Mouse (Mus musculus) monocyte, adult 2 months (primary cell): ENCODE results near the gene Chst13.

Source experiments
- DNase-seq, 2 experiments: peaks; one replicate each; pipeline ENCODE4 v3.0.0; 2022; ENCODE audit warnings: low spot score in 2 of 2, low read depth in 1 of 2

Gene Chst13

GRCm38 (mm10) chr6:90324991-90325390, at the start of gene Chst13:
Gene Chst13 (minus strand): TSS chr6:90325185.
- no peak for DNase-seq

DNA sequence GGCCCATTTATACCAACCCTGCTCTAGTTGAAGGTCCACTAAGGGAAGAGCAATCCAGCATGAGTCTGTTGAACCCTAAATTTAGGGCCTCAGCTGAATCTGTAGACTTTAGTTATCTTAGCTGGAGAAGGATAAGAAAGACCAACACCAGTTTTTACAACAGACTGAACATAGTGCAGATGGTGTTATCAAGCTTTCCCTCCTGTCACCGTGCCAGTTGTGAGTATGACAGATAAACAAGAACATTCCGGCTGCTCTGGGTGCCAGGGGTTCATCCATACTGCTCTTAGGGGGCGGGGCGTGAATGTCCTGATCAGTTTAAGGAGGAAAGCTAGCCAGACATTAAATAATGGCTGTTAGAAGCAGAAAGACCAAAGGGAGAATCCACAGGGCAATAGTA, 49.7 kb upstream of the Chst13 start:
- no peak for DNase-seq

- no peak for DNase-seq
Measured at GRCm38 (mm10) chr6:90369725-90370553, 45.0 kb upstream of the Chst13 start.

DNA sequence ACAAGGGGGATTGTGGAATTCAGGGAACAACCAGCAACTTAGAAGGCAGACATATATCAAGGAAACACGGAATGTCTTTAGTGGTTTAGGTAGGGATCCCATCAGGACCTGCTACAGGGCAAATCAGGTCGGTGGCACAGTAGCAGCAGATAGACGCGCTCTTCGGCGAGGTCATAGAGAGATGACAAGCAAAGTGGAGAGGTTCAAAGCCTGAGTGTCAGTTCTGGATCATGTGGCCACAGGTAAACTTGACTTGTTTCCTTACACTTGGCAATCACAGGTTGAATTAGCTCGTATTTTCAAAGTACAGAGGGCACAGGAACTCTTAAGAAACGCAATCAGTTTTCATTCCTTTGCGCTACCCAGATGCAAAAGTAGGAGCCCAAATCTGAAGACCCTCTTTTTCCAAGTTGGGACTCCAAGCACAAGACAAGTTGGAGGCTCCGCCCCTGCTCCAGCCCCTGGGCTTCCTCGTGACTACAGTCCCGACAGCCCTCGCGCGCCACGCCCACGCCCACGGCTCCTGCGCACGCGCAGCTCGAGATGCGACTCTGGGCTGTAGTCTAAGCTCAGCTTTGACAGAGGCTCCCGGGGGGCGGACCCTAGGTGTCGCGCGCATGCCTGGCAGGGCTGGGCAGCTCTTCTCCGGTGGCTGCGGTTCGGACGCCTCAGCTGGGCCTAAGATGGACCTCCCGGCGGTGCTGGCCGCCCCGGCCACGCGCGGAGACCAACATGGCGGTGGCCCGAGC, 44.2 kb upstream of the Chst13 start, which contains the start of gene Zxdc:
TSS of gene Zxdc (plus strand) at position 517 of the 749 bp plus-strand sequence.
- peak; percentile 88 to 90 for DNase-seq

DNA sequence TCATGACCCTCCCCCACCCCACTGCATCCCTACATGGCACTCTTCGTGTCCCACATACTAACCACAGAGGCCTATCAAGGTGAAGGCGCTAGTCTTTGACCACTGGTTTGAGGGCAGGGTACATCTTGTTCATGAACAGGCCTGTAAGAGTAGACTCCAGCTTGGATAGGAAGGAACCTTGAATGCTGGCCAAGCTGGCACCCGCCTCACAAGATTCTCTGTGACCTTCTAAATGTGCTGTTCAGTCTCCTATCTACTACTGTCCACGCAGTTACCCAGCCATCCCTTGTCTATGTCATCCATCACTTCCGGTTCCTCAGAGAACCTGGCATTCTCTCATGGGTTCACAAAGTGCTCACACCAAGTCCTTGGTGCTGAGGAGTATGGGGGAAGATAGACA, 38.3 kb upstream of the Chst13 start:
- DNase-seq: no peak

DNA sequence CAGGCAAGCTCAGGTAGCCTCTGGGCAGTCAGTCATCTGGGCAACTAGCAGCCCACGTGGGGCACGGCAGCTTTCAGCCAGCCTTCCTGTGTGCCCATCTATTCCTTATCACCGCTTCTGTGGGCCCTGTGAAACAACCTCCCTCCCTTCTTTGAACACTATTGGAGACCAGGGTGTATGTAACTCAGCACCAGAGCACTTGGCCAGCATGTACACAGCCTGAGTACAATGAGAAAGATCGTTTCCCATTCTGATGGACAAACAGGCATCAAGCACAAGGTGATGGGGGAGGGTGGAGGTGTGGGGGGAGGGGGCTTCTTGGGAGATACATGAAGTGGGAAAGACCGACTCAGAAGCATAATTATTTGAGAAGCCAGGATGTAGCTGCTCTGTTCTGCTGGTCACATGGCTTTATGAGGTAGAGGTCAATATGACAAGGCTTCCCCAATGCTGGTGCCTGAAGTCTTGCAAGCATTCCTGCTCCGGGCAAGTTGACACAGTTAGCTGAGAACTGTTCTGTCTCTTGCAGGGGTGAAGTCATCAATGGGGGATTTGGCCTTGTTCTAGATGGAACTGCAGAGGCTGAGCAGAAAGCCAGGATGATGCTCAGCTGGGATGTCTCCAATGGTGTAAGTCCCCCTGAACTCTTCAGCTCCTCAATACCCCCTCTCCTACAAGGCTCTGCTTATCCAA, 36.1 kb upstream of the Chst13 start:
- no peak for DNase-seq

GRCm38 (mm10) chr6:90360024-90360781, 35.2 kb upstream of the Chst13 start:
- no peak for DNase-seq

DNA sequence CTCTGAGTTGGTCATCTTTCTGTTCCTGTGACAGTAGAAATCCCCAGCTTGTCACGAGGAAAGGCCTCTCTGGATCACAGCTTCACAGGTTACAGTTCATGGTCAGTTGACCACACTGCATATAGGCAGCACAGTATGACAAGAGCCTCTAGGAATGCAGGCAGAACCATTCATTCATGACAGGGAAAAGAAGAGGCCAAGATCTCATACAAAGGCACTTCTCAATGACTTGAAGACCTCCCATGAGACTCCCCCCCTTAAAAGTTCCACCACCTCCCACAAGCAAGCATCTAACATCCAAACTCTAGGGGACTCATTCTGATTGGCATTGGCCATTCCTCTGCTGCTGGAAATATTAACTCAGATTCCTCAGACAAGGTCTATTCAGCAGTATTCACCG, 34.5 kb upstream of the Chst13 start:
- no peak for DNase-seq

GRCm38 (mm10) chr6:90358142-90358541, 33.2 kb upstream of the Chst13 start:
- DNase-seq: no peak

- no peak for DNase-seq
Measured at GRCm38 (mm10) chr6:90350011-90350410, 25.0 kb upstream of the Chst13 start.

DNA sequence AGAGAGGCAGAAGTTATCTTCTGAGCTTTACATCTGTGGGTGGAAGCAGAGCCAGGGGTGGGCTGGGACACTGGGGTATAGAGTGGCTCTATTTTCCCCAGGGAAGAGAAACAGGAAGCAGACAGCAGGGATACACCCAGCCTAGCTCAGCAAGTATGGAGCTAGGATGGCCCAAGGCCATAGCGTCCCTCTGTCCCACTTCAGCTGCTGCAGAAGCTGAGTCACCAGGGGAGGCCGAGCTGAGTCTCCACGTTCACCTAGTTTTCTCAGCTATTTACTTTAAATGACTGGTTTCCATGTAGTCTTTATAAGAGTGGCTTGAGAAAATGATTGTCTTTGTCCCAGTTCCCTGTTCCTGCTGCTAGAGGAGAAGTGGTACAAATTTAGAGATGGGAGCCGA, 23.5 kb upstream of the Chst13 start:
- no peak for DNase-seq

DNA sequence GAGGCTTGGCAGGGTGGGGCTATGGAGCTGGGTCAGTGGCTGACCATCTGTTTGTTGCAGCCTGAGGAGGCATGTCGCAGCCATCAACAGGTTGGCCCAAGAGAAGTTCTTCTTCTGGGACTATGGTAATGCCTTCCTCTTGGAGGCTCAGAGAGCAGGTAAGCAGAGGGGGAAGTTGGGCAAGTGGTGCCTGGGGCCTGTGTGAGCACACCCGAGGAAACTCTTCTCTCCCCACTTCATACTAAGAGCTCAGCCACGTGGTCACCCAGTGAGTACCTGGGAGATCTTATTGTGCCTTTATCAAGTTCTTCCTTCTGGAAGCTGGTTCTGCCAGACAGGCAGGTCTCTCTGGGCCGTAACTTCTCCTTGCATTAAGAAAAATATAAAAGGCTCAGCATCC, 22.2 kb upstream of the Chst13 start:
- DNase-seq: no peak

DNA sequence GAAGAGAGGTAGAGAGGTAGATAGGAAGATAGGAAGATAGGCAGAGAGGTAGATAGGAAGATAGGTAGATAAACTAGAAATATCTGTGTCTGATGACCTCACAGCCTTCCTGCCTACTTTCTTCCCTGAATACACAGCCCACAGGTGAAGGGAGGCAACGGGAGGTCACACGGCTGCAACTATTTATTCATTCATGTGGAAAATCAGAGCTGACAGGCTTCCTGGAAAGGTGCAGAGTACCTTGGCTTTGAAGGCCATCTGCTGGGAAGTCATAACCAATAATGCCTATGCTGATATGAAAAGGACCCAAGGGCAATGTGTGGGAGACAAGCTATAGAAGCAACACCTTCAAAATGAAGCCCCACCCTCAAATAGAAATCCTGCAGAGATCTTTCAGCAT, 17.4 kb upstream of the Chst13 start:
- DNase-seq: no peak

- no peak for DNase-seq
Measured at GRCm38 (mm10) chr6:90334244-90334643, 9.3 kb upstream of the Chst13 start.

GRCm38 (mm10) chr6:90332561-90333425, 7.8 kb upstream of the Chst13 start, which contains the start of gene Uroc1:
Gene Uroc1 (plus strand): TSS chr6:90333284.
- DNase-seq: no peak

- no peak for DNase-seq
Measured at GRCm38 (mm10) chr6:90329953-90330352, 5.0 kb upstream of the Chst13 start.

- no peak for DNase-seq
Measured at GRCm38 (mm10) chr6:90327670-90328069, 2.7 kb upstream of the Chst13 start.

DNA sequence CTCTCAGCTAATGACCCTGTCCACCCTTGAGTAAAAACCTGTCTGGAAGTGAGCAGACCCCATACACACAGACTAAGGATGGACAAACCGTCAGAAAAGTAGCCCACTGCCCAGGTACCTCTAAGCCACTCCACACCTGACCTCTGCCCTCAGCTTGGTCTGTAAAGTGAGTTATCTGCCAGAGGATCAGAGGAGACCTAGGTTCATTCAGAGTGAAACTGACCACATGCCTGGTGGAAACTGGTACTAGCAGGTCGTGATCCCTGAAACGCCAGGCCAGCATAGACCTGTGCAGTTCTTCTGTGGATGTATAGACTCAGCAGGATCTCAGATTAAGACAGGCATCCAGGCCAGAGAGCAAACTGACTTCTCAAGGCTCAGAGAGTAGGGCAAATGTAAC, 522 bp downstream of the Chst13 start:
- no peak for DNase-seq

GRCm38 (mm10) chr6:90324026-90324425, 959 bp downstream of the Chst13 start:
- DNase-seq: no peak

DNA sequence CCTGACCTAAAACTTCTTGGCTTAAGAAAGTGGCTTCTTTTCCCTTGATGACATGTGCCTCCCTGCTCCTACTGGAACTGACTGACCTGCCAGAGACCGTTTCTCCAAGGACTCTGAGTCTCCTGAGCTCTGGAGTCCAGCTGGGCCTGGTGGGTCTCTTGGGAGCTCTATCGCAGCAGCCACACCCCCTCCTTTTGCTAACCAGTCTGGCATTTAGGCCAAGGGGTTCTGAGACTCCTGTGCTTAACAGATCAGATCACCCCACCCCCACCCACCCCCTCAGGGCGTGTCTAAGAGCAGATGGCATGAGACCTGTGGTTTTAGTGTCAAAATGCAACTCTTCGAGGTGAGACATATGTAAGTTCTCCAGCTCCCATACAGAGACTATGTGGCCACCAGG, 3.2 kb downstream of the Chst13 start:
- no peak for DNase-seq
